Mouse (Mus musculus) hindbrain, embryonic 13.5 days (tissue): Measurements from ENCODE around the gene Olfr31. TPM values are rescaled to one million over a fixed set of nuclear protein-coding genes. Genes with fewer than 3 reads are reported as not detected.

Experiments
- ATAC-seq: fragments of 200-750 bp; cut with Nextera tagmentation; 2 replicates; pipeline ENCODE4 v1.8.0; 2017; ENCODE audit warnings: moderate TSS enrichment; ENCODE audit not compliant: low FRiP score
- H3K27ac ChIP-seq: fragments of 300-500 bp; sonication (generic); 2 replicates; pipeline ENCODE4 v1.5.1; 2015; ENCODE audit warnings: inconsistent platforms, mild to moderate bottlenecking, moderate library complexity
- H3K27me3 ChIP-seq: fragments of 300-500 bp; sonication (generic); 2 replicates; pipeline ENCODE4 v1.6.1; 2015; ENCODE audit warnings: mild to moderate bottlenecking, inconsistent platforms
- H3K36me3 ChIP-seq: fragments of 300-500 bp; sonication (generic); 2 replicates; pipeline ENCODE4 v1.6.1; 2015; ENCODE audit warnings: mild to moderate bottlenecking, inconsistent platforms
- H3K4me1 ChIP-seq: fragments of 300-500 bp; sonication (generic); replicated peaks from 2 replicates; pipeline ENCODE4 v1.6.1; 2015; ENCODE audit warnings: inconsistent platforms
- H3K4me2 ChIP-seq: fragments of 300-500 bp; sonication (generic); 2 replicates; pipeline ENCODE4 v1.6.1; 2015; ENCODE audit warnings: inconsistent platforms, mild to moderate bottlenecking, moderate library complexity
- H3K4me3 ChIP-seq: fragments of 300-500 bp; sonication (generic); 2 replicates; pipeline ENCODE4 v1.5.1; 2015; ENCODE audit warnings: mild to moderate bottlenecking, inconsistent platforms
- H3K9ac ChIP-seq: fragments of 300-500 bp; sonication (generic); 2 replicates; pipeline ENCODE4 v1.6.1; 2015; ENCODE audit warnings: mild to moderate bottlenecking, inconsistent platforms
- H3K9me3 ChIP-seq: fragments of 300-500 bp; sonication (generic); 2 replicates; pipeline ENCODE4 v1.6.1; 2016; ENCODE audit warnings: inconsistent platforms
- WGBS: fragments of 180-500 bp; shearing (Covaris S2); methylation state at CpG from one replicate; pipeline ENCODE4 v1.1.7; 2015; 5-methylcytosine and 5-hydroxymethylcytosine counted together
- polyA plus RNA-seq: library from polyadenylated mRNA; unstranded; fragments of >200 nt; fragmentation: Nextera tagmentation; extraction: Ambion mirVana; gene quantifications from 2 replicates; pipeline ENCODE4 v1.2.1, GENCODE M21; 2015

The Olfr31 gene
- polyA plus RNA-seq = 0.12 TPM in 1 of 2 replicates, not detected in the other

GRCm38 (mm10) chr14:14322528-14322927 is at the start of gene Olfr31:
Olfr31 (plus strand) TSS chr14:14322828.
- ATAC-seq = no peak
- H3K9ac ChIP-seq = no peak within 1 kb of the TSS
- no peak within 1 kb of the TSS for H3K4me2 ChIP-seq
- no peaks in the 10 kb centered on the region for H3K27me3 ChIP-seq
- no peaks in the 10 kb centered on the region for H3K36me3 ChIP-seq
- no peaks in the 10 kb centered on the region for H3K4me1 ChIP-seq
- no peak within 1 kb of the TSS for H3K27ac ChIP-seq
- no peaks in the 10 kb centered on the region for H3K9me3 ChIP-seq
- no peak within 1 kb of the TSS for H3K4me3 ChIP-seq

- no peaks in the 10 kb centered on the region for H3K36me3 ChIP-seq
- H3K9ac ChIP-seq = no peak overlapping the region
- H3K27ac ChIP-seq = no peak overlapping the region
- H3K4me2 ChIP-seq = no peak overlapping the region
- H3K4me1 ChIP-seq = no peaks in the 10 kb centered on the region
- 70% methylated on average over 7 of the region's 7 CpGs for WGBS
- ATAC-seq = no peak; the same call in 1 of the 2 replicates
- no peak overlapping the region for H3K4me3 ChIP-seq
- H3K27me3 ChIP-seq = no peaks in the 10 kb centered on the region
- peaks cover 15% of the 10 kb centered on the region for H3K9me3 ChIP-seq
Measured at GRCm38 (mm10) chr14:14294426-14294825, 28.2 kb upstream of the Olfr31 start.

GRCm38 (mm10) chr14:14308938-14309337 is 13.7 kb upstream of the Olfr31 start:
- H3K4me3 ChIP-seq = no peak overlapping the region
- 58% methylated on average over 16 of the region's 16 CpGs for WGBS
- ATAC-seq = no peak
- no peak overlapping the region for H3K4me2 ChIP-seq
- no peaks in the 10 kb centered on the region for H3K36me3 ChIP-seq
- no peak overlapping the region for H3K27ac ChIP-seq
- H3K9ac ChIP-seq = no peak overlapping the region
- H3K4me1 ChIP-seq = no peaks in the 10 kb centered on the region
- H3K27me3 ChIP-seq = no peaks in the 10 kb centered on the region
- no peaks in the 10 kb centered on the region for H3K9me3 ChIP-seq

GRCm38 (mm10) chr14:14309416-14309815 is 13.2 kb upstream of the Olfr31 start:
- 59% methylated on average over 14 of the region's 14 CpGs for WGBS
- Histone ChIP-seq H3K9ac (no peak overlapping the region), H3K27ac (no peak overlapping the region), H3K4me3 (no peak overlapping the region), H3K36me3 (no peaks in the 10 kb centered on the region), H3K4me1 (no peaks in the 10 kb centered on the region), H3K9me3 (no peaks in the 10 kb centered on the region), H3K4me2 (no peak overlapping the region), H3K27me3 (no peaks in the 10 kb centered on the region)
- ATAC-seq = no peak

GRCm38 (mm10) chr14:14345113-14345871 is 22.7 kb downstream of the Olfr31 start:
- peak; percentile 84 for ATAC-seq
- H3K9me3 ChIP-seq = peaks cover 42% of the 10 kb centered on the region
- WGBS = 6% methylated on average over 40 of the region's 40 CpGs

GRCm38 (mm10) chr14:14345948-14346812 is 23.6 kb downstream of the Olfr31 start, which contains the start of gene Il3ra:
Il3ra (plus strand) TSS chr14:14346275.
- H3K4me1 ChIP-seq = 0 out of 2 replicates have a peak, but pooled peaks cover 6% of the 10 kb centered on the region
- 3% methylated on average over 56 of the region's 69 CpGs for whole genome bisulfite sequencing
- ATAC-seq = peak; percentile 57
- H3K9me3 ChIP-seq = peaks cover 42% of the 10 kb centered on the region
- peak within 1 kb of the TSS; percentile 62 for H3K9ac ChIP-seq
- no peaks in the 10 kb centered on the region for H3K36me3 ChIP-seq
- H3K27ac ChIP-seq = peak within 1 kb of the TSS; percentile 56
- peak within 1 kb of the TSS; percentile 74 for H3K4me2 ChIP-seq
- no peaks in the 10 kb centered on the region for H3K27me3 ChIP-seq
- H3K4me3 ChIP-seq = peak within 1 kb of the TSS; percentile 52

More at GRCm38 (mm10) chr14:14345113-14345871, 22.7 kb downstream of the Olfr31 start:
- H3K27ac ChIP-seq = peak overlapping the region; percentile 56
- peak overlapping the region; percentile 74 for H3K4me2 ChIP-seq
- no peaks in the 10 kb centered on the region for H3K27me3 ChIP-seq
- peak overlapping the region; percentile 52 for H3K4me3 ChIP-seq
- H3K9ac ChIP-seq = peak overlapping the region; percentile 62
- no peaks in the 10 kb centered on the region for H3K36me3 ChIP-seq
- 0 out of 2 replicates have a peak, but pooled peaks cover 6% of the 10 kb centered on the region for H3K4me1 ChIP-seq

GRCm38 (mm10) chr14:14346813-14347100 is 24.1 kb downstream of the Olfr31 start:
- 0 out of 2 replicates have a peak, but pooled peaks cover 6% of the 10 kb centered on the region for H3K4me1 ChIP-seq
- 42% methylated on average over 12 of the region's 16 CpGs for WGBS
- peaks cover 41% of the 10 kb centered on the region for H3K9me3 ChIP-seq
- peak overlapping the region; percentile 62 for H3K9ac ChIP-seq
- H3K27ac ChIP-seq = no peak overlapping the region; the same call in 1 of the 2 replicates
- peak; percentile 19 for ATAC-seq
- no peaks in the 10 kb centered on the region for H3K36me3 ChIP-seq
- H3K4me3 ChIP-seq = peak overlapping the region; percentile 52
- peak overlapping the region; percentile 74 for H3K4me2 ChIP-seq
- no peaks in the 10 kb centered on the region for H3K27me3 ChIP-seq

- Histone ChIP-seq H3K27ac (no peak overlapping the region), H3K4me3 (peak overlapping the region; percentile 52), H3K9ac (no peak overlapping the region), H3K9me3 (peaks cover 40% of the 10 kb centered on the region), H3K4me2 (peak overlapping the region; percentile 74), H3K27me3 (no peaks in the 10 kb centered on the region), H3K4me1 (0 out of 2 replicates have a peak, but pooled peaks cover 6% of the 10 kb centered on the region), H3K36me3 (no peaks in the 10 kb centered on the region)
- ATAC-seq = peak; percentile 2
- whole genome bisulfite sequencing = 81% methylated on average over 17 of the region's 17 CpGs
Measured at GRCm38 (mm10) chr14:14347151-14347835, 24.7 kb downstream of the Olfr31 start.

- 0 out of 2 replicates have a peak, but pooled peaks cover 6% of the 10 kb centered on the region for H3K4me1 ChIP-seq
- no peak overlapping the region for H3K27ac ChIP-seq
- 95% methylated on average over 14 of the region's 14 CpGs for WGBS
- H3K36me3 ChIP-seq = no peaks in the 10 kb centered on the region
- H3K27me3 ChIP-seq = no peaks in the 10 kb centered on the region
- no peak overlapping the region for H3K9ac ChIP-seq
- ATAC-seq = 0 out of 2 replicates have a peak, but pooled peaks have one; percentile 5
- H3K9me3 ChIP-seq = peaks cover 38% of the 10 kb centered on the region
- no peak overlapping the region for H3K4me2 ChIP-seq
- 0 out of 2 replicates have a peak overlapping the region, but pooled peaks have one; percentile 5 for H3K4me3 ChIP-seq
Measured at GRCm38 (mm10) chr14:14347836-14348621, 25.4 kb downstream of the Olfr31 start.

- Histone ChIP-seq H3K4me3 (no peak overlapping the region), H3K9me3 (peaks cover 38% of the 10 kb centered on the region), H3K9ac (no peak overlapping the region), H3K27ac (no peak overlapping the region), H3K4me2 (no peak overlapping the region), H3K27me3 (no peaks in the 10 kb centered on the region), H3K4me1 (0 out of 2 replicates have a peak, but pooled peaks cover 6% of the 10 kb centered on the region), H3K36me3 (no peaks in the 10 kb centered on the region)
- ATAC-seq = no peak
- 93% methylated on average over 26 of the region's 26 CpGs for WGBS
Measured at GRCm38 (mm10) chr14:14348674-14349401, 26.2 kb downstream of the Olfr31 start.
